Mouse (Mus musculus): ENCODE measurements around the gene Tomm6.

GRCm38 (mm10) chr17:47678702-47679101, 9.5 kb downstream of the Tomm6 start:
- TF ChIP-seq CTCF (IDR thresholded peaks at IDR 0.05; ENCODE audit: low read depth, low read length) (no peak), POLR2A (IDR thresholded peaks at IDR 0.05; ENCODE audit: insufficient read depth, low read length) (no peak)

Measured in ES-Bruce4 (cell line).